Mouse (Mus musculus) CH12.LX (cell line): Measurements from ENCODE around the gene Abhd6.

Experiments
- CHD1 ChIP-seq: IDR thresholded peaks from 2 replicates; pipeline ENCODE4 v1.6.1; 2012; ENCODE audit warnings: low read depth, low read length, improper control_type of control experiment, inconsistent platforms
- CHD2 ChIP-seq: IDR thresholded peaks from 2 replicates; pipeline ENCODE4 v1.6.1; 2011; ENCODE audit warnings: low read length, improper control_type of control experiment
- CTCF ChIP-seq, 2 experiments: IDR thresholded peaks in 1 of 2; conservative IDR thresholded peaks in 1 of 2; 2 replicates each; pipeline ENCODE4 v1.5.1; 2011 to 2012; ENCODE audit warnings: low read depth in 2 of 2, low read length in 2 of 2, improper control_type of control experiment in 1 of 2, inconsistent platforms in 1 of 2, mild to moderate bottlenecking in 1 of 2, moderate library complexity in 1 of 2
- E2F4 ChIP-seq: IDR thresholded peaks from 2 replicates; pipeline ENCODE4 v1.6.1; 2011; ENCODE audit warnings: low read depth, low read length, improper control_type of control experiment; ENCODE audit not compliant: insufficient replicate concordance
- ELF1 ChIP-seq: IDR thresholded peaks from 2 replicates; pipeline ENCODE4 v1.6.1; 2014; ENCODE audit warnings: low read depth, mild to moderate bottlenecking, inconsistent platforms, low read length, improper control_type of control experiment
- EP300 ChIP-seq: IDR thresholded peaks from 2 replicates; pipeline ENCODE4 v1.6.1; 2011; ENCODE audit warnings: low read length, improper control_type of control experiment
- KAT2A ChIP-seq: IDR thresholded peaks from 2 replicates; pipeline ENCODE4 v1.6.1; 2012; ENCODE audit warnings: low read length, improper control_type of control experiment, inconsistent platforms; ENCODE audit not compliant: insufficient replicate concordance
- MAX ChIP-seq: IDR thresholded peaks from 2 replicates; pipeline ENCODE4 v1.6.1; 2011; ENCODE audit warnings: low read length, improper control_type of control experiment
- POLR2A ChIP-seq: IDR thresholded peaks from 2 replicates; pipeline ENCODE4 v1.6.1; 2011; ENCODE audit warnings: low read depth, mild to moderate bottlenecking, improper control_type of control experiment, low read length
- TCF12 ChIP-seq: IDR thresholded peaks from 2 replicates; pipeline ENCODE4 v1.6.1; 2014; ENCODE audit warnings: low read depth, mild to moderate bottlenecking, inconsistent platforms, low read length, improper control_type of control experiment
- USF1 ChIP-seq: IDR thresholded peaks from 2 replicates; pipeline ENCODE4 v1.6.1; 2014; ENCODE audit warnings: low read depth, mild to moderate bottlenecking, inconsistent platforms, low read length, improper control_type of control experiment
- ZNF384 ChIP-seq: IDR thresholded peaks from 2 replicates; pipeline ENCODE4 v1.6.1; 2012; ENCODE audit warnings: low read depth, low read length, improper control_type of control experiment, inconsistent platforms

- TF ChIP-seq CTCF (conservative IDR thresholded peaks at IDR 0.05 in 1 of 2, IDR thresholded peaks at IDR 0.05 in 1 of 2; ENCODE audit: low read depth in 2 of 2, low read length in 2 of 2) = no peak; a peak in 1 of 4 replicates
- TF ChIP-seq USF1 = no peak
- no peak for TF ChIP-seq E2F4
- no peak for TF ChIP-seq CHD1
- TF ChIP-seq MAX = no peak; the same call in 1 of the 2 replicates
- no peak for TF ChIP-seq POLR2A
- no peak for TF ChIP-seq CHD2
- TF ChIP-seq ELF1 = no peak
- 0 out of 2 replicates have a peak, but pooled peaks have one; percentile 5 for TF ChIP-seq TCF12
- no peak for TF ChIP-seq EP300
- no peak for TF ChIP-seq KAT2A
- no peak for TF ChIP-seq ZNF384
Observed at GRCm38 (mm10) chr14:7989961-7990360, 12.7 kb upstream of the Abhd6 start.
